Mouse (Mus musculus) olfactory bulb, adult 2 months (tissue): Measurements from ENCODE around the gene Steap3. TPM values are rescaled to one million over a fixed set of nuclear protein-coding genes. Genes with fewer than 3 reads are reported as not detected.
"Not testable (repeated sequence)": the region's sequence is repeated elsewhere in the genome, so short reads cannot be mapped to it uniquely, and the experiment has no call there.

ENCODE experiments used
- H3K27ac ChIP-seq: fragments of 200-500 bp; 2 replicates; pipeline ENCODE4 v1.5.1; 2012; ENCODE audit warnings: low read depth, low read length; ENCODE audit not compliant: insufficient read depth
- H3K4me1 ChIP-seq: fragments of 200-500 bp; 2 replicates; pipeline ENCODE4 v1.6.1; 2012; ENCODE audit warnings: low read length; ENCODE audit not compliant: control insufficient read depth, insufficient read depth
- H3K4me3 ChIP-seq: fragments of 200-500 bp; 2 replicates; pipeline ENCODE4 v1.5.1; 2012; ENCODE audit warnings: mild to moderate bottlenecking, low read depth, low read length, moderate library complexity; ENCODE audit not compliant: insufficient read depth
- CTCF ChIP-seq: fragments of 200-500 bp; IDR thresholded peaks from 2 replicates; pipeline ENCODE4 v1.5.1; 2012; ENCODE audit warnings: low read depth, mild to moderate bottlenecking, low read length, moderate library complexity; ENCODE audit not compliant: insufficient read depth
- POLR2A ChIP-seq: fragments of 200-500 bp; IDR thresholded peaks from 2 replicates; pipeline ENCODE4 v1.6.1; 2012; ENCODE audit warnings: mild to moderate bottlenecking, low read depth, low read length, moderate library complexity; ENCODE audit not compliant: insufficient read depth
- WGBS: fragments of 180-500 bp; shearing (Covaris S2); methylation state at CpG from one replicate; pipeline ENCODE4 v1.1.7; 2018; 5-methylcytosine and 5-hydroxymethylcytosine counted together
- polyA plus RNA-seq: library from polyadenylated mRNA; stranded (reverse); fragments of >200 nt; gene quantifications from 2 replicates; pipeline ENCODE4 v1.2.4, GENCODE M21; 2012; ENCODE audit warnings: low replicate concordance; ENCODE audit not compliant: missing spikeins, insufficient read depth, insufficient read length

Gene Steap3
- not detected in 2 replicates for polyA plus RNA-seq

- 97% methylated on average over 5 of the region's 5 CpGs for WGBS
- Histone ChIP-seq H3K4me1 (no peaks in the 10 kb centered on the region), H3K4me3 (no peak within 1 kb of the TSS), H3K27ac (no peak within 1 kb of the TSS)
- no peak for TF ChIP-seq CTCF
- TF ChIP-seq POLR2A, result no peak
Measured at GRCm38 (mm10) chr1:120272605-120273004, at the start of gene Steap3. Gene Steap3 (minus strand): TSS chr1:120272705.

GRCm38 (mm10) chr1:120321270-120322021 lies 48.9 kb upstream of the Steap3 start:
- Histone ChIP-seq H3K4me3 (no peak overlapping the region), H3K4me1 (no peaks in the 10 kb centered on the region), H3K27ac (no peak overlapping the region)
- 70% methylated on average over 16 of the region's 16 CpGs for WGBS
- TF ChIP-seq POLR2A (no peak), CTCF (no peak)

GRCm38 (mm10) chr1:120305801-120306200 lies 33.3 kb upstream of the Steap3 start:
- no peak for TF ChIP-seq CTCF
- no peak for TF ChIP-seq POLR2A
- no peaks in the 10 kb centered on the region for H3K4me1 ChIP-seq
- H3K27ac ChIP-seq, result no peak overlapping the region
- 63% methylated on average over 2 of the region's 2 CpGs for WGBS
- H3K4me3 ChIP-seq, result no peak overlapping the region

GRCm38 (mm10) chr1:120296936-120297335 lies 24.4 kb upstream of the Steap3 start:
- no peaks in the 10 kb centered on the region for H3K4me1 ChIP-seq
- H3K4me3 ChIP-seq, result no peak overlapping the region
- TF ChIP-seq POLR2A, result no peak
- TF ChIP-seq CTCF, result no peak
- 94% methylated on average over 2 of the region's 2 CpGs for WGBS
- H3K27ac ChIP-seq, result no peak overlapping the region

- TF ChIP-seq POLR2A (no peak), CTCF (no peak)
- WGBS, result 61% methylated on average over 1 of the region's 1 CpGs
- H3K4me1 ChIP-seq, result no peaks in the 10 kb centered on the region
- no peak overlapping the region for H3K4me3 ChIP-seq
- no peak overlapping the region for H3K27ac ChIP-seq
Measured at GRCm38 (mm10) chr1:120293803-120294202, 21.3 kb upstream of the Steap3 start.

- Histone ChIP-seq H3K4me3 (no peak overlapping the region), H3K4me1 (no peaks in the 10 kb centered on the region), H3K27ac (no peak overlapping the region)
- WGBS, result 92% methylated on average over 3 of the region's 3 CpGs
- TF ChIP-seq CTCF (no peak), POLR2A (no peak)
Measured at GRCm38 (mm10) chr1:120291709-120292108, 19.2 kb upstream of the Steap3 start.

- no peak overlapping the region for H3K27ac ChIP-seq
- TF ChIP-seq CTCF (no peak), POLR2A (no peak)
- no peak overlapping the region for H3K4me3 ChIP-seq
- WGBS, result 86% methylated on average over 2 of the region's 2 CpGs
- H3K4me1 ChIP-seq, result no peaks in the 10 kb centered on the region
Measured at GRCm38 (mm10) chr1:120289843-120290242, 17.3 kb upstream of the Steap3 start.

- WGBS, result 60% methylated on average over 4 of the region's 4 CpGs
- H3K4me3 ChIP-seq, result no peak overlapping the region
- no peaks in the 10 kb centered on the region for H3K4me1 ChIP-seq
- H3K27ac ChIP-seq, result no peak overlapping the region
- TF ChIP-seq CTCF, result no peak
- no peak for TF ChIP-seq POLR2A
Measured at GRCm38 (mm10) chr1:120287679-120288078, 15.2 kb upstream of the Steap3 start.

GRCm38 (mm10) chr1:120276058-120276457 lies 3.6 kb upstream of the Steap3 start:
- not testable (repeated sequence) for H3K4me1 ChIP-seq
- 84% methylated on average over 1 of the region's 1 CpGs for WGBS

More at GRCm38 (mm10) chr1:120276058-120276457, 3.6 kb upstream of the Steap3 start:
- not testable (repeated sequence) for H3K4me3 ChIP-seq, H3K27ac ChIP-seq
